Mouse (Mus musculus) liver, embryonic 14.5 days (tissue): ENCODE data around the gene Zfp706. TPM values are rescaled to one million over a fixed set of nuclear protein-coding genes. Genes with fewer than 3 reads are reported as not detected.

Experiments used
- ATAC-seq: fragments of 200-750 bp; cut with Nextera tagmentation; 2 replicates; pipeline ENCODE4 v1.8.0; 2017; ENCODE audit warnings: moderate number of reproducible peaks, mild to moderate bottlenecking, moderate library complexity; ENCODE audit not compliant: insufficient read depth
- DNase-seq, 3 experiments: peaks; one replicate each; pipeline ENCODE4 v3.0.0-alpha.2; 2012 to 2013; ENCODE audit warnings: low read depth in 3 of 3, low spot score in 3 of 3
- H3K27ac ChIP-seq: fragments of 300-500 bp; sonication (generic); 2 replicates; pipeline ENCODE4 v1.5.1; 2014; ENCODE audit warnings: moderate library complexity, mild to moderate bottlenecking, control low read depth, inconsistent platforms
- H3K27me3 ChIP-seq: fragments of 300-500 bp; sonication (generic); 2 replicates; pipeline ENCODE4 v1.6.1; 2014; ENCODE audit warnings: mild to moderate bottlenecking, low read length, moderate library complexity; ENCODE audit not compliant: control insufficient read depth, insufficient read depth
- H3K36me3 ChIP-seq: fragments of 300-500 bp; sonication (generic); replicated peaks from 2 replicates; pipeline ENCODE4 v1.6.1; 2014; ENCODE audit warnings: low read depth; ENCODE audit not compliant: control insufficient read depth, insufficient read depth
- H3K4me1 ChIP-seq, 2 experiments: fragments of 200-500 bp in 1 of 2; fragments of 300-500 bp in 1 of 2; sonication (generic) in 1 of 2; replicated peaks; 2 replicates each; pipeline ENCODE4 v1.6.1; 2012 to 2014; ENCODE audit warnings: antibody characterized with exemption in 1 of 2, inconsistent platforms in 1 of 2, low read length in 1 of 2; ENCODE audit not compliant: control insufficient read depth in 2 of 2, insufficient read depth in 2 of 2
- H3K4me2 ChIP-seq: fragments of 300-500 bp; sonication (generic); 2 replicates; pipeline ENCODE4 v1.6.1; 2014; ENCODE audit warnings: low read depth, mild to moderate bottlenecking, control low read depth, moderate library complexity
- H3K4me3 ChIP-seq, 2 experiments: fragments of 200-500 bp in 1 of 2; fragments of 300-500 bp in 1 of 2; sonication (generic) in 1 of 2; 2 replicates each; pipeline ENCODE4 v1.5.1; 2012 to 2014; ENCODE audit warnings: low read depth in 2 of 2, low read length in 2 of 2, mild to moderate bottlenecking in 2 of 2, control low read depth in 1 of 2, inconsistent platforms in 1 of 2, moderate library complexity in 1 of 2; ENCODE audit not compliant: insufficient read depth in 1 of 2
- H3K9ac ChIP-seq: fragments of 300-500 bp; sonication (generic); replicated peaks from 2 replicates; pipeline ENCODE4 v1.6.1; 2014; ENCODE audit warnings: mild to moderate bottlenecking, control low read depth, moderate library complexity
- H3K9me3 ChIP-seq: fragments of 300-500 bp; sonication (generic); 2 replicates; pipeline ENCODE4 v1.6.1; 2016; ENCODE audit warnings: low read length, mixed read lengths; ENCODE audit not compliant: control insufficient read depth
- CTCF ChIP-seq: IDR thresholded peaks from 2 replicates; pipeline ENCODE4 v1.5.1; 2016; ENCODE audit warnings: antibody characterized with exemption, low read depth, control low read depth
- EP300 ChIP-seq: IDR thresholded peaks from 2 replicates; pipeline ENCODE4 v1.6.1; 2016; ENCODE audit warnings: antibody characterized with exemption, low read depth
- WGBS: fragments of 180-500 bp; shearing (Covaris S2); extraction: QIAGEN DNeasy Blood & Tissue Kit; methylation state at CpG from one replicate; pipeline ENCODE4 v1.1.7; 2014; ENCODE audit not compliant: insufficient replicate concordance; 5-methylcytosine and 5-hydroxymethylcytosine counted together
- polyA plus RNA-seq, 2 experiments: library from polyadenylated mRNA; depleted of rRNA in 1 of 2; stranded (reverse) in 1 of 2; unstranded in 1 of 2; fragments of >200 nt; fragmentation: Nextera tagmentation in 1 of 2; extraction: Ambion mirVana in 1 of 2; gene quantifications; 2 replicates each; pipeline versions ENCODE4 v1.2.1 to v1.2.3; 2012 to 2014

Zfp706 gene
- polyA plus RNA-seq, 2 experiments, result 22.8 to 146 TPM

- Histone ChIP-seq H3K27ac (no peak overlapping the region), H3K4me3 (no peak overlapping the region), H3K4me1 (no peaks in the 10 kb centered on the region; a peak in 1 of 4 replicates), H3K27me3 (no peaks in the 10 kb centered on the region), H3K9me3 (no peaks in the 10 kb centered on the region), H3K9ac (no peak overlapping the region), H3K4me2 (no peak overlapping the region), H3K36me3 (no peaks in the 10 kb centered on the region)
- no peak for DNase-seq
- ATAC-seq, result no peak
- TF ChIP-seq EP300, result no peak
- TF ChIP-seq CTCF, result no peak
- 77% methylated on average over 22 of the region's 22 CpGs for WGBS
These were observed 58.6 kb downstream of the Zfp706 start for GRCm38 (mm10) chr15:36948866-36949546.
